Mouse (Mus musculus) embryonic facial prominence, embryonic 14.5 days (tissue): ENCODE measurements at regions not wholly inside any gene's neighbourhood (a gene's known extent, or its start where the extent isn't known, plus 50 kb on each side); places are given as distances from the start of the nearest gene placed in this dataset.

ENCODE experiments used
- ATAC-seq: fragments of 200-750 bp; cut with Nextera tagmentation; 2 replicates; pipeline ENCODE4 v1.8.0; 2017; ENCODE audit warnings: low read depth, moderate number of reproducible peaks, moderate TSS enrichment
- DNase-seq: peaks from one replicate; pipeline ENCODE4 v3.0.0-alpha.2; 2015; ENCODE audit warnings: low spot score
- H3K27ac ChIP-seq: fragments of 300-500 bp; sonication (generic); replicated peaks from 2 replicates; pipeline ENCODE4 v1.5.1; 2014; ENCODE audit warnings: low read depth, mild to moderate bottlenecking, low read length, moderate library complexity
- H3K27me3 ChIP-seq: fragments of 300-500 bp; sonication (generic); replicated peaks from 2 replicates; pipeline ENCODE4 v1.6.1; 2014; ENCODE audit warnings: low read length; ENCODE audit not compliant: control insufficient read depth, insufficient read depth
- H3K36me3 ChIP-seq: fragments of 300-500 bp; sonication (generic); 2 replicates; pipeline ENCODE4 v1.6.1; 2014; ENCODE audit warnings: low read length, mixed read lengths; ENCODE audit not compliant: control insufficient read depth, insufficient read depth
- H3K4me1 ChIP-seq: fragments of 300-500 bp; sonication (generic); 2 replicates; pipeline ENCODE4 v1.6.1; 2014; ENCODE audit warnings: antibody characterized with exemption, low read length; ENCODE audit not compliant: control insufficient read depth, insufficient read depth
- H3K4me2 ChIP-seq: fragments of 300-500 bp; sonication (generic); 2 replicates; pipeline ENCODE4 v1.6.1; 2014; ENCODE audit warnings: low read depth, mild to moderate bottlenecking, low read length, moderate library complexity, mixed read lengths
- H3K4me3 ChIP-seq: fragments of 300-500 bp; sonication (generic); 2 replicates; pipeline ENCODE4 v1.5.1; 2014; ENCODE audit warnings: low read depth, mild to moderate bottlenecking, low read length
- H3K9ac ChIP-seq: fragments of 300-500 bp; sonication (generic); 2 replicates; pipeline ENCODE4 v1.6.1; 2014; ENCODE audit warnings: low read depth, mild to moderate bottlenecking, low read length, moderate library complexity, mixed read lengths
- H3K9me3 ChIP-seq: fragments of 300-500 bp; sonication (generic); 2 replicates; pipeline ENCODE4 v1.6.1; 2016; ENCODE audit warnings: low read length; ENCODE audit not compliant: control insufficient read depth
- WGBS: fragments of 180-500 bp; shearing (Covaris S2); extraction: QIAGEN DNeasy Blood & Tissue Kit; methylation state at CpG from one replicate; pipeline ENCODE4 v1.1.7; 2014; 5-methylcytosine and 5-hydroxymethylcytosine counted together

DNA sequence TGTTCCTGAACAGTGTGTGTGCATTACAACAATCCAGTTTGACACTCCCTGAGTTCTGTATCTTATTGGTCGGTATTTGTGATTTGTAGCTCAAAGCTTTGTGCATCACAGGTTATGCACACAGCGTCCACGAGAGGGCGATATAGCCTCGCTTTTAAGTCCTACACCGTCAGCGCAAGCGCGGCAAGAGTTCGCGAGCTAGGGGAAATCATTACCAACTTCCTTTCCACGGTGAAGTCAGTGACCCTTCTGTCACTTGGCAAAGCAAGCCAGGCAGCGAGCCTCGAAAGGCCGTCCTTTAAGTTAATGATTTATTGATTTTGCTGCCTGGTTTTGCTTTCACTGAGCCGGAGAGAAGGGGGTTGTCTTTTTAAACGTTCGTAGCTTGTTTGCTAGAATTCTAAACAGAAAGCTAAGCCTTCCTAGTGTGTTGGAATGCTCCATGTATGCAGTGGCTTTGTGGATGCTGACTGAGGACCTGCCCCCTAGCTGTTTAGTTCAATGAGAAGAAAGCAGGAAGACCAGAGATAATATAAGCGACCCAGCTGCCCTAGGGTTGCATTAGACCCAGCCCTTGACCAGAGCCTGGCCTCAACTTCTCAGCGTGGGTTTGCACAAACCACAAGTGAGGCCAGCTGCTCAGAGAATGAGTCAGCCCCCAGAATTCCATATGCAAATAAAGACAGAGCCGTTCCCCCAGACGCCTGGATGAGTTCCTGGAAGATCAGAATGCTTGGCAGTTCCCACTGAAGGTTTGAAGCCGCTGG lies 79.0 kb upstream of the Ipo5 start:
- Histone ChIP-seq H3K9me3 (no peaks in the 10 kb centered on the region), H3K4me3 (peak overlapping the region; percentile 38), H3K27ac (peak overlapping the region; percentile 86), H3K4me1 (0 out of 2 replicates have a peak, but pooled peaks cover 6% of the 10 kb centered on the region), H3K36me3 (no peaks in the 10 kb centered on the region), H3K27me3 (no peaks in the 10 kb centered on the region), H3K9ac (peak overlapping the region; percentile 50), H3K4me2 (peak overlapping the region; percentile 59)
- peak; percentile 90 for ATAC-seq
- peak; percentile 96 for DNase-seq
- WGBS: 3% methylated on average over 23 of the region's 23 CpGs

DNA sequence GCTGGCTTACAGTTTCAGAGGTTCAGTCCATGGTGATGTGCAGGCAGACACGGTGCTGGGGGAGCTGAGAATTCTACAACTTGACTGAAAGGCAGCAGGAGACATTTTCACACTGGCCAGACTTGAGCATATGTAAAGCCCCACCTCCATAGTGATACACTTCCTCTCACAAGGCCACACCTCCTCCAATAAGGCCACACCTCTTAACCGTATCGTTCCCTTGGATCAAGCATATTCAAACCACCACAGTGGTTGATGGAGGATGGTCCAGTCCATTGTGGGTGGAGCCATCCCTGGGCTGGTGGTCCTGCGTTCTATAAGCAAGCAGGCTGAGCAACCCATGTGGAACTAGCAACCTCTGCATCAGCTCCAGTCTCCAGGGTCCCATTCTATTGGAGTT lies 76.2 kb upstream of the Ipo5 start:
- Histone ChIP-seq H3K9me3 (no peaks in the 10 kb centered on the region), H3K4me3 (no peak overlapping the region), H3K36me3 (no peaks in the 10 kb centered on the region), H3K27ac (no peak overlapping the region), H3K27me3 (no peaks in the 10 kb centered on the region), H3K9ac (no peak overlapping the region), H3K4me2 (no peak overlapping the region), H3K4me1 (0 out of 2 replicates have a peak, but pooled peaks cover 6% of the 10 kb centered on the region)
- 87% methylated on average over 4 of the region's 4 CpGs for WGBS
- ATAC-seq (no peak), DNase-seq (no peak)

DNA sequence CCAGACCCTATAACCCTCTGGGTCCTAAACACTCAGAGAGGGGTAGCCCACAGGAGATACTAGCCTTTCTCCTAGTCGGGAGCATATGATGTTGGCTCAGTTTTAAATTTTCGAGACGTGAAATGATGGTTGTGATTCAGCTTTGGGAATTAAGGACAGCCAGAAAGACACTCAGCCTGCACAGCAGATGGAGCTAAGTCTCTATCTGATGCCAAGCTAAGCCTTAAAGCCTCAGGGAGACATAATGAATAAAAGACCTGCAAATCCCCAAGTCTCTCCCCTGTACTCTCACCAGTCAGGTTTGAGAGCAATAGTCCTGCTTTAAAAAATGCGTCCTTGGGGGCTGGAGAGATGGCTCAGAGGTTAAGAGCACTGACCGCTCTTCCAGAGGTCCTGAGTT lies 75.3 kb upstream of the Ipo5 start:
- Histone ChIP-seq H3K4me3 (no peak overlapping the region), H3K4me2 (no peak overlapping the region), H3K27ac (no peak overlapping the region), H3K9me3 (no peaks in the 10 kb centered on the region), H3K27me3 (no peaks in the 10 kb centered on the region), H3K36me3 (no peaks in the 10 kb centered on the region), H3K4me1 (0 out of 2 replicates have a peak, but pooled peaks cover 6% of the 10 kb centered on the region), H3K9ac (no peak overlapping the region)
- DNase-seq (peak; percentile 61), ATAC-seq (no peak)
- 60% methylated on average over 5 of the region's 5 CpGs for WGBS

DNA sequence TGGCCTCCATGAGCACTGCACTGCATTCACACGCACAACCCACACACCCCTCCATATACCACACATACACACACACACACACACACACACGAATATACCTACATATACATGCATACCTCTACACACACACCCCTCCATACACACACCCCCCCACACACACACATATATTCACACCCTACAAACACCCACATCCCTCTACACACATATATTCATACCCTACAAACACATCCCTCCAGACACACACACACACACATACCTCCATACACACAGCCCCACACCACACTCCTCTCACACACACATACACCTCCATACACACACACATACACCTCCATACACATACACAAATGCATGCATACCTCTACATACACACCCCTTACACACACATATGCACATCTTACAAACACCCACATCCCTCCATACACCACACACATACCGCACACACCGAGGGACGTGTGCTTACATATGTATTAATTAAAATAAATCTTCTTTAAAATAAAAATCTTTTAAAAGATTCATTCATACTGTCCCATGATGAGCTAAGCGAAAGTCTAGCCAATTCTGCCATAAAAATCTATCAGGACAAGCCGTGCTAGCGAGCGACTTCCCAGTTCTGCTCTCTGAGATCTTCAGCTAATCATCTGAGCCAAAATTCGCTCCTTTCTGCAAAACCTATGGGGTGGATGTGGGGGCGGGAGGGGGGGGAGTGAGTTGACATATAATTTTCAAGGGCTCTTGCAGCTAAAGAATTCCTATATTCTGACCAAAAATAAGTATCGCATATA lies 74.3 kb upstream of the Ipo5 start:
- Histone ChIP-seq H3K27me3 (no peaks in the 10 kb centered on the region), H3K9ac (no peak overlapping the region), H3K4me2 (no peak overlapping the region), H3K9me3 (no peaks in the 10 kb centered on the region), H3K4me1 (0 out of 2 replicates have a peak, but pooled peaks cover 6% of the 10 kb centered on the region), H3K4me3 (no peak overlapping the region), H3K27ac (no peak overlapping the region), H3K36me3 (no peaks in the 10 kb centered on the region)
- DNase-seq: no peak
- WGBS: 90% methylated on average over 12 of the region's 12 CpGs
- no peak for ATAC-seq

DNA sequence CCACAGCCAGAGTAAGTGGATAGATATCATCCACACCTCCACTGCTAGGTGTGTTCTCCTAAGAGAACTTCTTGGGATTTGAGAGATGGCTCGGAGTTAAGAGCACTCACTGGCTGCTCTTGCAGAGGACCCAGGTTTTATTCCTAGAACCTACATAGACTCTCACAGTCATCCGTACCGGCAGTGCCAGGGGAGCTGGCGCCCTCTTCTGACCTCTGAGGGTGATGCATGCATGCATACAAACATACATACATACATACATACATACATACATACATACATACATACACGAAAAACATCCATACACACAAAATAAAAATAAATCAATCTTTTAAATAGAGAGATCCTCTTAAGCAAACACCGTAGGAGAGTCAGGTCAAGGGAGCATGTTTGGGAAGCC lies 70.1 kb upstream of the Ipo5 start:
- no peak overlapping the region for H3K27ac ChIP-seq
- no peaks in the 10 kb centered on the region for H3K9me3 ChIP-seq
- no peak overlapping the region for H3K4me2 ChIP-seq
- no peaks in the 10 kb centered on the region for H3K36me3 ChIP-seq
- H3K4me1 ChIP-seq: no peaks in the 10 kb centered on the region
- DNase-seq (no peak), ATAC-seq (no peak)
- WGBS: 88% methylated on average over 6 of the region's 6 CpGs
- H3K4me3 ChIP-seq: no peak overlapping the region
- H3K27me3 ChIP-seq: no peaks in the 10 kb centered on the region
- no peak overlapping the region for H3K9ac ChIP-seq

DNA sequence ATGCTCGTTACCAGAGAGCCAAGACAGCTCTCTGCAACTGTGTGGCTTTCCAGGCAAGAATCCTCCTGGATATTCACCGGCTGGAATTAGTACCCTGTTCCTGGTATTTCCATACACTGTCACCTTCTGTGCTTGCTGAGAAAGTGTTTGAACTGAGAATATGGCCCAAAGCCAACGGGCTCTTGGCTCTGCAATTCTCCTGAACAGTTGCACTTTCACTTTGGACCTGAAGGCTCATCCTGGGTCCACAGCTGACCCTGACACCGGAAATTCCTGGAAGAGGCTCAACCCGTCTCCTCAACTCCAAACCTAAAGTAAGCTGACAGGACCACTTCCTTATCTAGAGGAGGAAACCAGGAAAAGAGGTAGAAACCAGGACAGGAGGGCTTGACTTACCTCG lies 69.7 kb upstream of the Ipo5 start:
- no peak for ATAC-seq
- Histone ChIP-seq H3K4me2 (no peak overlapping the region), H3K4me3 (no peak overlapping the region), H3K36me3 (no peaks in the 10 kb centered on the region), H3K27ac (no peak overlapping the region), H3K9ac (no peak overlapping the region), H3K27me3 (no peaks in the 10 kb centered on the region), H3K9me3 (no peaks in the 10 kb centered on the region), H3K4me1 (no peaks in the 10 kb centered on the region)
- 81% methylated on average over 6 of the region's 6 CpGs for WGBS
- no peak for DNase-seq

DNA sequence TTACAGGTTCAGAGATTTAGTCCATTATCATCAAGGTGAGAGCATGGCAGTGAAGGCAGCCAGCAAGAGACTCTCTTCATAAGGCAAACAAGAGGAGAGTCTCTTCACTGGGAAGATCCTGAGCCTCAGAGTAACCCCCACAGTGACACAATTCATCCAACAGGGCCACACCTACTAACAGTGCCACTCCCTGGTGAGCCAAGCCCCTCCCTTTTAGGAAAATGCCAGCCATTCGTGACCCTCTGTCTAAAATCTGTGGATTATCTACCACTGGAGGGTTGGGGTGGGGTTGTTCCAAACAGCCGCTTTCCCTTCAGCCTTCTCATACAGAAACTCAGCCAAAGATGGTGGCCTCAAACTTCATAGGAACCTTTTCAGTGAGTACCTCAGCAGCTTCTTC lies 65.9 kb upstream of the Ipo5 start:
- DNase-seq: no peak
- H3K36me3 ChIP-seq: no peaks in the 10 kb centered on the region
- no peaks in the 10 kb centered on the region for H3K4me1 ChIP-seq

DNA sequence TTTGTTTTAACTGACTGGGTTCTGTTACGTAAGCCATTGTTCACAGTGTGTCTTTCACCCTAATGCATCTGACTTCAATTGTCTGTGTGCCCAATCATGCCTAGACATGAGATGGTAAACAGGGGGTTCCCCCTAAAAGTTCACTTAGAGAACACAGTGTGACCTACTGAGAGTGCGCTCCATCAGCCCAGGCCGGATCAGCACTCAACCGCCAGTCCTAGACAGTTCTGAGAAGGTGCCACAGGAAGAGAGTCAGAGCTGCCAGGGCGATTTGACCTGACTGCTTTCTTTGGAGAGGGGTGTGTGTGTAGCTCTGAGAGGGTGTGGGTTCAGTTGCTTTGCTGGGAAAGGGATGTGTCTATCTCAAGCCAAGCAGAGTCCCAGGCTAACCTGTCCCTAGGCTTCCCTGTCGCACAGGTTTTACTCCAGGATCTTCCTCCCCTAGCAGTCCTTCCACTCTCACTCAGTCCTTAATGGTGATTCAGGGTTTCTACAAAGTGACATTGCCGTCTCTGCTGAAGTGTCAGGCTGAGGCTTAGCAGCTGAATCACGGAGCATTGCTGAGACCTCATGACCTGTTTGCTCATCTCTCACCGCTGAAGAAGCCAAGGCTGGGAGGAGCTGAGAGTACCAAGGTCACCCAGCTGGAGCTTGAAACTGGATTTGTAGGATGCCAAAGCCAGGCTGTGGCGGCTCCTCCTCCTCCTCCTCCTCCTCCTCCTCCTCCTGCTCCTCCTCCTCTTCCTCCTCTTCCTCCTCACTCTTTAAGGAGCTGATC lies 64.8 kb upstream of the Ipo5 start:
- H3K4me3 ChIP-seq: no peak overlapping the region
- H3K27ac ChIP-seq: no peak overlapping the region; the same call in 1 of the 2 replicates
- ATAC-seq (no peak), DNase-seq (peak; percentile 31)
- WGBS: 60% methylated on average over 10 of the region's 10 CpGs
- H3K4me1 ChIP-seq: no peaks in the 10 kb centered on the region
- H3K27me3 ChIP-seq: no peaks in the 10 kb centered on the region
- no peak overlapping the region for H3K4me2 ChIP-seq
- no peak overlapping the region for H3K9ac ChIP-seq
- H3K36me3 ChIP-seq: no peaks in the 10 kb centered on the region
- no peaks in the 10 kb centered on the region for H3K9me3 ChIP-seq

More for the DNA sequence above, 65.9 kb upstream of the Ipo5 start:
- no peak overlapping the region for H3K27ac ChIP-seq
- H3K4me3 ChIP-seq: no peak overlapping the region
- ATAC-seq: no peak
- H3K9me3 ChIP-seq: no peaks in the 10 kb centered on the region
- H3K4me2 ChIP-seq: no peak overlapping the region
- H3K27me3 ChIP-seq: no peaks in the 10 kb centered on the region
- WGBS: 92% methylated on average over 2 of the region's 2 CpGs
- no peak overlapping the region for H3K9ac ChIP-seq
